Mouse (Mus musculus) liver, embryonic 14.5 days (tissue): ENCODE results near the gene Gm9857. TPM values are rescaled to one million over a fixed set of nuclear protein-coding genes. Genes with fewer than 3 reads are reported as not detected.

ENCODE experiments used
- ATAC-seq: fragments of 200-750 bp; cut with Nextera tagmentation; 2 replicates; pipeline ENCODE4 v1.8.0; 2017; ENCODE audit warnings: moderate number of reproducible peaks, mild to moderate bottlenecking, moderate library complexity; ENCODE audit not compliant: insufficient read depth
- DNase-seq, 3 experiments: peaks; one replicate each; pipeline ENCODE4 v3.0.0-alpha.2; 2012 to 2013; ENCODE audit warnings: low read depth in 3 of 3, low spot score in 3 of 3
- H3K27ac ChIP-seq: fragments of 300-500 bp; sonication (generic); 2 replicates; pipeline ENCODE4 v1.5.1; 2014; ENCODE audit warnings: moderate library complexity, mild to moderate bottlenecking, control low read depth, inconsistent platforms
- H3K27me3 ChIP-seq: fragments of 300-500 bp; sonication (generic); 2 replicates; pipeline ENCODE4 v1.6.1; 2014; ENCODE audit warnings: mild to moderate bottlenecking, low read length, moderate library complexity; ENCODE audit not compliant: control insufficient read depth, insufficient read depth
- H3K36me3 ChIP-seq: fragments of 300-500 bp; sonication (generic); replicated peaks from 2 replicates; pipeline ENCODE4 v1.6.1; 2014; ENCODE audit warnings: low read depth; ENCODE audit not compliant: control insufficient read depth, insufficient read depth
- H3K4me1 ChIP-seq, 2 experiments: fragments of 200-500 bp in 1 of 2; fragments of 300-500 bp in 1 of 2; sonication (generic) in 1 of 2; replicated peaks; 2 replicates each; pipeline ENCODE4 v1.6.1; 2012 to 2014; ENCODE audit warnings: antibody characterized with exemption in 1 of 2, inconsistent platforms in 1 of 2, low read length in 1 of 2; ENCODE audit not compliant: control insufficient read depth in 2 of 2, insufficient read depth in 2 of 2
- H3K4me2 ChIP-seq: fragments of 300-500 bp; sonication (generic); 2 replicates; pipeline ENCODE4 v1.6.1; 2014; ENCODE audit warnings: low read depth, mild to moderate bottlenecking, control low read depth, moderate library complexity
- H3K4me3 ChIP-seq, 2 experiments: fragments of 200-500 bp in 1 of 2; fragments of 300-500 bp in 1 of 2; sonication (generic) in 1 of 2; 2 replicates each; pipeline ENCODE4 v1.5.1; 2012 to 2014; ENCODE audit warnings: low read depth in 2 of 2, low read length in 2 of 2, mild to moderate bottlenecking in 2 of 2, control low read depth in 1 of 2, inconsistent platforms in 1 of 2, moderate library complexity in 1 of 2; ENCODE audit not compliant: insufficient read depth in 1 of 2
- H3K9ac ChIP-seq: fragments of 300-500 bp; sonication (generic); replicated peaks from 2 replicates; pipeline ENCODE4 v1.6.1; 2014; ENCODE audit warnings: mild to moderate bottlenecking, control low read depth, moderate library complexity
- H3K9me3 ChIP-seq: fragments of 300-500 bp; sonication (generic); 2 replicates; pipeline ENCODE4 v1.6.1; 2016; ENCODE audit warnings: low read length, mixed read lengths; ENCODE audit not compliant: control insufficient read depth
- CTCF ChIP-seq: IDR thresholded peaks from 2 replicates; pipeline ENCODE4 v1.5.1; 2016; ENCODE audit warnings: antibody characterized with exemption, low read depth, control low read depth
- EP300 ChIP-seq: IDR thresholded peaks from 2 replicates; pipeline ENCODE4 v1.6.1; 2016; ENCODE audit warnings: antibody characterized with exemption, low read depth
- WGBS: fragments of 180-500 bp; shearing (Covaris S2); extraction: QIAGEN DNeasy Blood & Tissue Kit; methylation state at CpG from one replicate; pipeline ENCODE4 v1.1.7; 2014; ENCODE audit not compliant: insufficient replicate concordance; 5-methylcytosine and 5-hydroxymethylcytosine counted together
- polyA plus RNA-seq, 2 experiments: library from polyadenylated mRNA; depleted of rRNA in 1 of 2; stranded (reverse) in 1 of 2; unstranded in 1 of 2; fragments of >200 nt; fragmentation: Nextera tagmentation in 1 of 2; extraction: Ambion mirVana in 1 of 2; gene quantifications; 2 replicates each; pipeline versions ENCODE4 v1.2.1 to v1.2.3; 2012 to 2014

The Gm9857 gene
- polyA plus RNA-seq (2012; rRNA removed) = not detected in 2 replicates
- not detected in 2 replicates for polyA plus RNA-seq (2014; fragmentation: Nextera tagmentation; extraction: Ambion mirVana)

DNA sequence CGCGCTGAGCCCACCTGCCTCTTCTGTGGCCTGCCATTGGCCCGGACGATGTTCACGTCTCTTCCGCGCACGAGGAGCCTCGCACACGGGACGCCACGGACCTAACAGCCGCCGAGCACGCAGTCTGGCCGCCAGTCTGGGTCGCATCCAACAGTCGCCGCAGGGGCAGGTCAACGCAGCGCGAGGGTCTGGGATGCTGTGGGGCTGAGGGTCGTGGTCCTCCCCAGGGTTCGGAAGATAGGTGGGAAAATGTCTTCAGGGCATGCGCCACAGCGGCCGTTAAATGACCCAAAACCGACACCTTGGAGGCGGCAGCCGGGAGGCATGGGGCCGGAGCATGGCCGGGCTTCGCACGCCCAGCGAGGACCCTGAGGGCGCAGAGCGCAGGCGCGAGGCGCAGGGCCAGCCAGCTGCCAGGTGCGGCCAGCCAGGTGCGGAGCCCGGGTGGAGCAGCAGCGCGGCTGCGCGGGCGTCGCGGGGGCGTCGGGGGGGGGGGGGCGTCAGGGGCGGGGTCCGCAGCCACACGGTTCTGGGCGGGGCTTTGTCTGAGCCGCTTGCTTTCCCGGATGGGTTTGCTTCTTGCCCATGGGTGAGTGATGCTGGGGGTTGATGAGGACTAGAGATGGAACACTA lies at the start of gene Gm9857:
TSS of gene Gm9857 (minus strand) at position 445 of the 633 bp plus-strand sequence.
- no peaks in the 10 kb centered on the region for H3K27me3 ChIP-seq
- H3K4me1 ChIP-seq = no peaks in the 10 kb centered on the region
- no peak for TF ChIP-seq CTCF
- no peak within 1 kb of the TSS for H3K9ac ChIP-seq
- no peak within 1 kb of the TSS; a peak in 1 of 4 replicates for H3K4me3 ChIP-seq
- H3K36me3 ChIP-seq = no peaks in the 10 kb centered on the region
- 47% methylated on average over 59 of the region's 59 CpGs for WGBS
- H3K4me2 ChIP-seq = peak within 1 kb of the TSS; percentile 46
- no peak within 1 kb of the TSS for H3K27ac ChIP-seq
- H3K9me3 ChIP-seq = no peaks in the 10 kb centered on the region
- no peak for DNase-seq
- no peak for ATAC-seq

DNA sequence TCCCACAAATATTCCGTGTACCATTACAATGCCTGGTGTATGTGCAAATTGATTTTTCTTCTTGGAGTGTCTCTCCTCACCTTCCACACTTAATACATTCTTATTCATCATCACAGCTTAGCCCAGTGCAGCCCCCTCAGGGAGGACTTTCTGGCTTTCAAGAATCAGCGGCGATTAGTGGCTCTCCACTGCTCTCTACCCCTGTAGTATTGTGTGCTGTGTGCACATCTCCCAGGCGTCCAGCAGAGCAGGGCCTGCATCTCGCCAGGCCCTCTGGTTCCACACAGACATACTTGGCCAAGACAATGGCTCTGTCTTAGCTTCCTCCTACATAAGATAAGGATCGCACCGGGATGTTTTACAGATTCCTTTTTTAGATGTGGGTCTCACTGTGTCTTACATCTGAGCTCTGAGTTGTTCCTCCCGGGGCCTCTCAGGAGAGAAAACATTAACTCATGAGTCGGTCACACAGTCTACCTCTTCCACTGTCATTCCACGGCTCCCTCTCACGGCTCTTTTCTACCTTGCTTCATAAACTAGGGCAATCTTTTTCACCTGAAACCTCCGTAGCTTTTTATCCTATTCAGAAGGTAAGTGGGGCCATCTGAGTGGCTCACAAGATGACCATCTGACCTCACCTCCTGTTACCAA lies 46.9 kb upstream of the Gm9857 start:
- Histone ChIP-seq H3K4me3 (no peak overlapping the region), H3K4me2 (no peak overlapping the region), H3K9ac (no peak overlapping the region), H3K27me3 (no peaks in the 10 kb centered on the region), H3K9me3 (no peaks in the 10 kb centered on the region), H3K36me3 (no peaks in the 10 kb centered on the region), H3K27ac (no peak overlapping the region), H3K4me1 (peaks cover 3 to 10% of the 10 kb centered on the region in 2 experiments; a peak in 3 of 4 replicates)
- WGBS = 60% methylated on average over 12 of the region's 12 CpGs
- no peak for ATAC-seq
- no peak for TF ChIP-seq CTCF
- TF ChIP-seq EP300 = no peak
- DNase-seq = no peak

- peaks cover 3 to 10% of the 10 kb centered on the region in 2 experiments; a peak in 3 of 4 replicates for H3K4me1 ChIP-seq
- DNase-seq (no peak), ATAC-seq (no peak)
- no peak overlapping the region for H3K27ac ChIP-seq
- no peak overlapping the region for H3K9ac ChIP-seq
- H3K36me3 ChIP-seq = no peaks in the 10 kb centered on the region
- no peaks in the 10 kb centered on the region for H3K27me3 ChIP-seq
- TF ChIP-seq EP300 (no peak), CTCF (no peak)
- H3K4me3 ChIP-seq = no peak overlapping the region
- H3K9me3 ChIP-seq = no peaks in the 10 kb centered on the region
- WGBS = 28% methylated on average over 1 of the region's 1 CpGs
- no peak overlapping the region for H3K4me2 ChIP-seq
Observed at GRCm38 (mm10) chr3:108986534-108986933, 46.3 kb upstream of the Gm9857 start.

DNA sequence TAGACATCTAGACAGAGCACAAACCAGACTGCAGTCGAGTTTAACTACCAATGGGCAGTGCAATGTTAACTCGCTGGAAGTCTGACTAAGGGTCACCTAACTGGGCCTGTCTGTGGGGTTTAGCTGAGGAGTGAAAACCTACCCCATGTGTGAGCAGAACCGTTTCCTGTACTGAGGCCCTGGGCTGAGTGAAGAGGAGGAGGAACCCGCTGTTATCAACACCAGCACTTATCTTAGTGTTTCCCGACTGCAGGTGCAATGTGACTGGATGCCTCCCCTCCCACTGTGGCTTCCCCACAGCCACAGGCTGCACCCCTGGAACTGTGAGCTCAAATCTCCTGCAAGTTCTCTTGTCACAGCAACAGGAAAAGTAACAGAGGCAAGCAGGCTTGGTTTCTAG lies 43.7 kb upstream of the Gm9857 start:
- no peaks in the 10 kb centered on the region for H3K9me3 ChIP-seq
- 9% methylated on average over 5 of the region's 5 CpGs for WGBS
- no peak overlapping the region for H3K9ac ChIP-seq
- ATAC-seq (peak; percentile 83), DNase-seq (peak in 1 of 3 experiments; percentile 13)
- H3K27ac ChIP-seq = no peak overlapping the region
- H3K4me2 ChIP-seq = no peak overlapping the region
- H3K4me3 ChIP-seq = no peak overlapping the region
- no peaks in the 10 kb centered on the region for H3K36me3 ChIP-seq
- no peaks in the 10 kb centered on the region for H3K27me3 ChIP-seq
- peaks cover 3 to 10% of the 10 kb centered on the region in 2 experiments; a peak in 3 of 4 replicates for H3K4me1 ChIP-seq
- TF ChIP-seq EP300 (no peak), CTCF (no peak)

DNA sequence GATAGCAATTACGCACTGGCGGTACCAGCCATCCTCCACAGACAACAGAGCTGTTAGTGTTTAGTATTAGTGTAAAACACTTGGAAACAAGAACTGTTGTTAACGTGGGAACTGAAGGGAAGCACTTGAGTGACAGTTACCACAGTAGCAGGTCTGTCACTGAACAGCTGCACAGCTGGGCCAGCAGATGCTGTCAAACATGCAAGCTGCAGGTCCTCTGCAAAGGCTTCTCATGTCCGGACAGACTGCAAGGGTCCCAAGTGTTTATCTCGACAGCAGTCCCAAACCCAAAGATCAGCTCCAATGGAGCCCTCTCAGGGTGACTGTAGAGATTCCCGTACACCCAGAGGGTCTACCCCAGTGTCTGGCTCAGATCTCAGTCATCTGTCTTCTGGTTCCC lies 41.7 kb upstream of the Gm9857 start:
- Histone ChIP-seq H3K36me3 (no peaks in the 10 kb centered on the region), H3K4me3 (no peak overlapping the region), H3K27me3 (no peaks in the 10 kb centered on the region), H3K4me2 (no peak overlapping the region), H3K27ac (no peak overlapping the region), H3K4me1 (peaks cover 3 to 13% of the 10 kb centered on the region in 2 experiments; a peak in 3 of 4 replicates), H3K9me3 (no peaks in the 10 kb centered on the region), H3K9ac (no peak overlapping the region)
- DNase-seq (no peak), ATAC-seq (no peak)
- 35% methylated on average over 6 of the region's 6 CpGs for WGBS
- TF ChIP-seq EP300 (0 out of 2 replicates have a peak, but pooled peaks have one; percentile 9), CTCF (no peak)
